Mouse (Mus musculus) heart, embryonic 15.5 days (tissue): Measurements from ENCODE around the gene Gm10491. TPM values are rescaled to one million over a fixed set of nuclear protein-coding genes. Genes with fewer than 3 reads are reported as not detected.

Source experiments
- polyA plus RNA-seq: library from polyadenylated mRNA; unstranded; fragments of >200 nt; fragmentation: Nextera tagmentation; extraction: Ambion mirVana; gene quantifications from 2 replicates; pipeline ENCODE4 v1.2.1, GENCODE M21; 2015

Gm10491 gene
- polyA plus RNA-seq, 1 experiment from 2014 or later, result not detected

Other genes with a start within 250 kb of the Gm10491 start
- 129 and 145 TPM in 2 replicates for gene Plp2, start 236.4 kb downstream of the Gm10491 start, polyA plus RNA-seq
- 0.69 and 1.2 TPM in 2 replicates for gene Magix, start 226.6 kb downstream of the Gm10491 start, polyA plus RNA-seq
- gene Gpkow, start 210.7 kb downstream of the Gm10491 start, polyA plus RNA-seq, result 27.0 and 28.2 TPM in 2 replicates
- 25.4 and 33.7 TPM in 2 replicates for gene Wdr45, start 193.5 kb downstream of the Gm10491 start, polyA plus RNA-seq
- 1.2 TPM in 1 of 2 replicates, not detected in the other for gene Gm45208, start 185.6 kb downstream of the Gm10491 start, polyA plus RNA-seq
- gene Praf2, start 179.4 kb downstream of the Gm10491 start, polyA plus RNA-seq, result 30.5 and 39.4 TPM in 2 replicates
- 4.1 and 8.7 TPM in 2 replicates for gene Ccdc120, start 156.9 kb downstream of the Gm10491 start, polyA plus RNA-seq
- gene Tfe3, start 145.3 kb downstream of the Gm10491 start, polyA plus RNA-seq, result 16.6 and 21.7 TPM in 2 replicates
- gene Gripap1, start 118.1 kb downstream of the Gm10491 start, polyA plus RNA-seq, result 25.9 and 31.1 TPM in 2 replicates
- 0.69 and 1.0 TPM in 2 replicates for gene Kcnd1, start 85.5 kb downstream of the Gm10491 start, polyA plus RNA-seq
- gene Otud5, start 66.5 kb downstream of the Gm10491 start, polyA plus RNA-seq, result 24.7 and 31.7 TPM in 2 replicates
- gene Pim2, start 29.6 kb downstream of the Gm10491 start, polyA plus RNA-seq, result 4.5 and 6.3 TPM in 2 replicates
- 22.3 and 32.0 TPM in 2 replicates for gene Slc35a2, start 23.8 kb downstream of the Gm10491 start, polyA plus RNA-seq
- 72.8 and 77.9 TPM in 2 replicates for gene Pqbp1, start 8.6 kb downstream of the Gm10491 start, polyA plus RNA-seq
- gene Timm17b, start 8.5 kb downstream of the Gm10491 start, polyA plus RNA-seq, result 102 and 124 TPM in 2 replicates
- gene Gm10490, start 1.7 kb upstream of the Gm10491 start, polyA plus RNA-seq, result not detected in 2 replicates
- 0.39 and 3.3 TPM in 2 replicates for gene Pcsk1n, start 12.0 kb upstream of the Gm10491 start, polyA plus RNA-seq
- gene Eras, start 20.8 kb upstream of the Gm10491 start, polyA plus RNA-seq, result not detected in 2 replicates
- gene Hdac6, start 40.1 kb upstream of the Gm10491 start, polyA plus RNA-seq, result 21.4 and 28.6 TPM in 2 replicates
- gene Gata1, start 70.2 kb upstream of the Gm10491 start, polyA plus RNA-seq, result 0.57 and 2.4 TPM in 2 replicates
- gene Glod5, start 110.7 kb upstream of the Gm10491 start, polyA plus RNA-seq, result 0.19 and 0.66 TPM in 2 replicates
- gene Suv39h1, start 166.9 kb upstream of the Gm10491 start, polyA plus RNA-seq, result 25.0 and 32.1 TPM in 2 replicates
- gene Was, start 182.7 kb upstream of the Gm10491 start, polyA plus RNA-seq, result 0.39 and 1.1 TPM in 2 replicates
- gene Wdr13, start 225.1 kb upstream of the Gm10491 start, polyA plus RNA-seq, result 22.3 and 25.2 TPM in 2 replicates
- 288 and 296 TPM in 2 replicates for gene Rbm3, start 238.0 kb upstream of the Gm10491 start, polyA plus RNA-seq